Mouse (Mus musculus) brain, embryonic 14.5 days (tissue): ENCODE results near the gene Fam214a.

ENCODE experiments used
- CTCF ChIP-seq: fragments of 200-500 bp; IDR thresholded peaks from 2 replicates; pipeline ENCODE4 v1.5.1; 2012; ENCODE audit warnings: inconsistent platforms, mild to moderate bottlenecking, moderate library complexity, borderline replicate concordance; ENCODE audit not compliant: insufficient read depth, insufficient read length; ENCODE audit errors: extremely low read depth
- POLR2A ChIP-seq: fragments of 200-500 bp; IDR thresholded peaks from 2 replicates; pipeline ENCODE4 v1.6.1; 2012; ENCODE audit warnings: mild to moderate bottlenecking, inconsistent platforms, borderline replicate concordance; ENCODE audit not compliant: poor library complexity, insufficient read depth, insufficient read length, severe bottlenecking; ENCODE audit errors: extremely low read depth

- TF ChIP-seq CTCF (no peak), POLR2A (no peak)
These were observed 20.1 kb downstream of the Fam214a start for GRCm38 (mm10) chr9:74972736-74973135.
